Mouse (Mus musculus): Measurements from ENCODE around the gene 4930412O13Rik.

The 4930412O13Rik gene

GRCm38 (mm10) chr2:9881051-9881591 is at the start of gene 4930412O13Rik:
TSS of gene 4930412O13Rik (plus strand) at chr2:9881252.
- DNase-seq, result peak; percentile 77

GRCm38 (mm10) chr2:9833712-9834111 is 47.3 kb upstream of the 4930412O13Rik start:
- DNase-seq, result no peak

DNA sequence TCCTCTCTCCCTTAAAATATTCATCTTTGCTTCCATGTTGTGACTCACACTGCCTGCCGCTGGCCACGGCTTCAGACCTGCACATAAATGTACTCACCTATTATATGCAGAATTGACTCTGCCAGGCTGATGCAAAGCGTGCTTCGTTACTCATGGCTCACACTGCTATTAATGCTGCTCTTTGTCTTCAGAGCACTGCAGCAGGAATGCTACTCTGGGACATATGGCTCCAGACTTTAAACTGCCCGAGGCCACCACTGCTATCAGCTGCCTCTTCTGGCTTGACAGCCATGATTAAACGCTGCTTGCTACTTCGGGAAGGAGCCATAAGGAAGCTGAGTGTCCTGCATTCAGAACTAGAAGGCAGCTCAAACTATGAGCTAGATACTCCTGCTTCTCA is 45.9 kb upstream of the 4930412O13Rik start:
- peak; percentile 21 for DNase-seq

GRCm38 (mm10) chr2:9852851-9853576 is 28.0 kb upstream of the 4930412O13Rik start:
- no peak for DNase-seq

DNA sequence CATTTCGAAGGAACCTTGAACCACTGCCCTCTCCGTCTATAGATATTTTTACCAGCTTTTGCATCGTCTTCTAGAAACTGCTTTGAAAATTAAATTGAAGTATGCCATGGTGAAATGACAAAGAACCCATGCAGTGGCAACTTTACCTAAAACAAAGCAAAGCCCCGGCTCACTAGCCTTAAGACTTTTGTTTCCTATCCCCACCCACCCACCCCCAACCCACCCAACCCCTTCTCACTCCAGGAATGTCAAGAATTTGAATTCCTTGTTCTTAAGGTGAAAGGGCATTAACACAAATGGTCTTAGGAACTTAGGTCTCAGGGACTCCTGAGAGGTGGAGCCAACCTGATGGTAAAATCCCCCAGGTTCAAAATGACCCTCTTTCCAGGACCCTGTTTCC is 25.2 kb upstream of the 4930412O13Rik start:
- no peak for DNase-seq

DNA sequence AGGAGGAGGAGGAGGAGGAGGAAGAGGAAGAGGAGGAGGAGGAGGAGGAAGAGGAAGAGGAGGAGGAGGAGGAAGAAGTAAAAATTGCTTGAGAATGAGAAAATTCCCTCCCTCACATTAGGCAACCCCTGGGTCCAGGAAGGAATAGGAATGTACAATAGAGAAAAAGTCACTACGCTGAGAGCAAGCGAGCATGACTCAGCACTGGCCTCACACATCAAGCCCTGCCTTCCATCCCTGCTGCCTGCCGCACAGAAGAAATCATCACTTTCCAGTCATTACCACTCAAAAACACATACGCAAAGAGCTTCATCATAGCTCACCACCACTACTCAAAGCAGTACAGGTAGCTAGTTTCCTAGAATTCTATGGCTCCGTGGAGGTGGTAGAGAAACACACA is 20.4 kb upstream of the 4930412O13Rik start:
- DNase-seq, result no peak

GRCm38 (mm10) chr2:9867092-9867825 is 13.8 kb upstream of the 4930412O13Rik start:
- DNase-seq, result no peak

GRCm38 (mm10) chr2:9871141-9871716 is 9.8 kb upstream of the 4930412O13Rik start:
- peak; percentile 20 for DNase-seq

DNA sequence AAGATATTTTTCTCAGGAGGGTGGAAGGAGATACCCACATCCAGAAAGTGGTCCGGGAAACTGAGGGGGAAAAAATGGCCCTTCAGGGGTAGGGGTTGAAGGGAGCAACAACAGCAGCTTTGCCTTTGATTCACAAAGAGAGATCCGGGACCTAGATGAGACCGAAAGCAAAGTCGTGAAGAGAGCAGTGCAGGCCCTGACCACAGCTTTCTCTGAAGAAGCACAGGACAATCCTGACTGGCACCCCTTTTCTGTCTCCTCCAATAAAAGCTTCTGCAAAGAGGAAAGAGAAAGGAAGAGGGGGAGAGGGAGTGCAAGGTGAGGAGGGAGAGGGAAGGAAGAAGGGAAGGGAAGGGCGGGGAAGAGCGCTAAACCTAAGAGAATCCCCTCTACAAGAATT is 9.3 kb upstream of the 4930412O13Rik start:
- no peak for DNase-seq

DNA sequence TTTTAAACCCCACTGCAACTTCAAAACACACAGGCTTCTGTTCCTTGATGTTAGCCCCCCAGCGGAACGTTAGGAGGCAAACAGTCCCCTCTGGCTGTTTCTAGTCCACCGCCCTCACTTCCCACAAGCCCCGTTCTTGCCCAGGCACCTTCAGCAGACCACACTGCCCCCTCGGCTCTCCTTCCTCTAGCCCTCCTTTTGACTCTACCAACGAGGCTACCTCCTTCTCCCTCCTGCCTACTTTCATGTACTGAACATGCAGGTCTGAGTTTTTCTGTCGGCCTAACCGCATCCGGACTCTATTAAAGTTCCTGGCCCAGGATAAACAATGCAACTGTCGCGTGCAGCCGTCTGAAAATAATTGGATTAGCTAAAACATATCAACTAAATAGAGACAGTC is 8.4 kb upstream of the 4930412O13Rik start:
- DNase-seq, result peak; percentile 48

DNA sequence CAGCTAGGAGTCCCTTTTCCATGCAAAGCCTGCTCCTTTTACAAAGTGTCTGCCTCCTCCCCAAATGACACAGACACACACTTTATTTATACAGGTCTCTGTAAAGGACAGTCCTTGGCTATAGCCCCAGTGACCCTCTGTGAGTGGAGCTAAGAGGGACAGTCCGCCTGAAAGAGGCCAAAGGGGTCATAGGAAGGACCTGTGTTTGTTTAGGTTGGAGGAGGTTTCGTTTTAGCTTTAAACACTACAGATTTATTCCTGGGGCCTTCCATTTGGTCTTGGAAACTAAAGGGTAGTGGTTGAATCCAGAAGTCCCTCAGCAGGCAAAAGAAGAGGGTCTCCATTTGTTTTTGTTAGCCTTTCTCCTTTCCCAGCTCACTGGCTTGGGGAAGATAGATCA is 7.3 kb upstream of the 4930412O13Rik start:
- DNase-seq, result peak; percentile 7

GRCm38 (mm10) chr2:9874467-9875219 is 6.4 kb upstream of the 4930412O13Rik start:
- peak; percentile 17 for DNase-seq

DNA sequence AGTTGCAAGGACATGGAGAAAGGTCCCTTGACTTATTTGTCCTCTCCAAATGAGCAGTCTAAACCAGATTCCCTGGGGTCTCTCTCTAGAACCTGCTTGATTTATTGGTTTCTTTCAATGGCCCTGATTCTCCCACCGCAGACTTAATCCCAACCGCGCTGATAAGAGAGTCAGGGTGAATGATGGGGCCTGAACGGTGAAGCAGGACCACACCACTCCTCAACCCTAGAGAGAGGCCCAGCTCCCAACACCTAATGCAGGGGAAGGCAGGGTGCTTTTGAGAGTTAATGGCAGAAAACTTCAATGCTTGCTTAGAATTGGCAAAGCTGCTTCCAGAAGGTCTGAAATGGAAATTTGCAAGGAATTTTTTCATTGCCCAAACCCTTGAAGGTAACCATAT is 5.8 kb upstream of the 4930412O13Rik start:
- peak; percentile 39 for DNase-seq

DNA sequence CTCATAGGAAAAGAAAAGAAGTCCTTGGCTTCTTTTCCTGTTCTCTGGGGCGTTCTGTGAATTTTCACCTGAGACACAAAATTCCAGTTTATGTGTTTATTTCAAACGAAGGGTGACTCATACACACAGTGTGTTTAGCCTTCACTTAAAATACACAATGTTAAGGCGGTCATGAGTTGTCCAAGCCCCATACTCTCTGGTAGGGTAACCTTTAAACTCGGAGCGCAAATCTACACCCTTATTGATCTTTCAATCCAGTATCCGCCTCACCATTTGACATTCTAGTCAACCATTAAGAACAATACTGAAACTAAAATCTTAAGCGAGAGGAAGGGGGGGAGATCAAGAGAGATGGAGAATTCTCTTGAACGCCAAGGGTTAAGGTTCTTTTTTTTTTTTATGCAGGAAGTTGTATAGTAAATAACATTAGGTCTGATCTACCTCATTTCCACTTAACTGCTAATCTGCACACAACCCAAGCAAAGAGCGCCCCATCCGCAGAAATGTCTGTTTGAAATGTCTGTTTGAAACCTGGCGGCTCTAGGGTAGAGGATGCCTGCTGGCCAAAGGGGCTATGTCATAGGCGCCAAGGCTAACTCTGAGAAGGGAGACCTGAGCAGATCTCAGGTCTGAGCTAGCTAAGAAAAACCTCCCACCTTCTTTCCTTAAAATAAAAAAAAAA is 5.2 kb upstream of the 4930412O13Rik start:
- DNase-seq, result peak; percentile 32

GRCm38 (mm10) chr2:9876621-9877325 is 4.3 kb upstream of the 4930412O13Rik start:
- DNase-seq, result peak; percentile 60

GRCm38 (mm10) chr2:9877326-9877690 is 3.7 kb upstream of the 4930412O13Rik start:
- DNase-seq, result peak; percentile 60

DNA sequence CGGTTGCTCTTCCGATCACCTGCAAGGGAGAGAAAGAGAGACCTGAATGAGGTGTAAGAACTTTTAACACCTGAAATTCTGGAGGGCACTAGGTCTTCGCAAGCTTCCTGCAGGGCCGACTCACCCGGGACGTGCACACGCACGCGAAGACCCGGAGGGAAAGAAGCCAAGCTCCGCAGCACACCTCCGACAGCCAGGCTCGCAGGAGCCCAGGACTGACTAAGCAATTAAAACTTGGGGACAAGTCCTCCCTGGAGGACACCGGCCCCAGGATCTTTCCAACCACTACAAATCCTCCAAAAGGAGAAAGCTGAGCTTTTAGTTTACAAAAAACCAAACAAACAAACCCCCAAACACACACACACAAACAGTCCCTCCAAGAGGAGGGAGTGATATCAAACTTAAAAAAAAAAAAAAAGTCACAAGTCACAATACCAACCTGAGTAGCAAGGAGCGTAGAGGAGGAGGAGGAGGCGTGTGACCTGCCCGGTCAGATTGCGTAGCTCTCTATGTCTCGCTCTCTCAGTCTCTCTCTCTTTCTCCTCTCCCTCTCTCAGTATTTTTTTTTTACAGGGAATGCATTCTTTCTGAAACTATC is 3.0 kb upstream of the 4930412O13Rik start:
- peak; percentile 28 for DNase-seq

DNA sequence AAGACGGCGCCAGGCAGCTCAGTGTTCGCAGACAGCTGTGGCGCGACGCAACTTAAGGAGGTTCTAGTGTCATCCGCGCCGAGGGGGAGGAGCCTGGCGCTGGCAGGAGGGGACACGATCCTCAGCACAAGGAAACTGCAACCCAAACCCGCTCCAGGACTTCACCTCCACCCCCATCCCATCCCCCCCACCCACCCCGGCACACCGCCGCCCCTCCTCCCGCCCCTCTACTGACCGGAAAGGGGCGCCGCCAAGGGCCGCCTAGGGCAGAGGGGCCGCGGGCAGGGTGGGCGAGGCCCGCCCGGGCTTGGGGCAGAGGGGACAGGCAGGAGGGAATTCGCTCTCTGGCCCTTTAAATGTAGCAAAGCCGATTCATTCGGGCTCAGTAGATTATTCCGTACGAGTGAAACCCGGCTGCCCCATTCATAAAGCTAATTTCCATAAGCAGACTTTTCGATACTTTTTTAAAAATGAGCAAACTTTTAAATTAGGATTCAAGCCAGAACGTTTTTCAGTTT is 2.4 kb upstream of the 4930412O13Rik start:
- DNase-seq, result peak; percentile 83

DNA sequence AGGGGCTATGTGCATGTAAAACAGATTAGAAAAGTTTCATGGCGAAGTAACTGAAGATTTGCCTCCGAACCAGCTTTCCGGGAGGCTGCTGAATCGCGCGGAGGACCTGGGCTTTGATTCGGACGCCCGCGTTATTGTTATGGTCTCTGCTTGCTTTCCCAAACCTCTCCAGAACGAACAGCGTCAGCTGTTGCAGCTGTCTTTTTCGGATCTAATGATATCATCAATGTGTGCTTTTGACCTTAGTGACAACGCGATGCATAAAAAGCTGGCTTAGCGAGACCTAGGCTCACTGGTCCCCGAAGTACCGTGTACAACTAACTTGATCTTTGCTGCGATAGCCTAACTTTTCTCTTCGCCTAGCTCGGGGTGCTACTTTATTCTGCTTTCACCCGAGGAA is 2.0 kb upstream of the 4930412O13Rik start:
- peak; percentile 70 for DNase-seq

DNA sequence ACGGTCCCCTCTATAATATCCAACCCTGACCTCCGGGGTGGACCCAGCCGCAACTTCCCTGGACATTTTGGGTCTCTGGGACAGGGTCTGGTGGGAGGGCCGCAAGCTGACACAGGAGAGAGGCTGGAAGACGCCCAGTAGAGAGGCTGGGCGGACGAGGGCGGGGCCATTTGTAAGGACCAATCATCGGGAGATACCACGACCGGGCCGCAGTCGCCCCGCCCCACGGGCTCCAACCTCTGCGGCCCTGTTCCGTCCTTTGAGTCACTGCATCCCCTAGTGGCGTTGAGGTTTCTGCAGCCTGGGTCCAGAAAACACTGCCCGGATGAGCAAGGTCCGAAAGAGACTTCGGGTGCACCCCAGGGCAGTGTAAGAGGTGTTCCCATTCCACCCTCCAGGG is 1.6 kb upstream of the 4930412O13Rik start:
- DNase-seq, result peak; percentile 98

DNA sequence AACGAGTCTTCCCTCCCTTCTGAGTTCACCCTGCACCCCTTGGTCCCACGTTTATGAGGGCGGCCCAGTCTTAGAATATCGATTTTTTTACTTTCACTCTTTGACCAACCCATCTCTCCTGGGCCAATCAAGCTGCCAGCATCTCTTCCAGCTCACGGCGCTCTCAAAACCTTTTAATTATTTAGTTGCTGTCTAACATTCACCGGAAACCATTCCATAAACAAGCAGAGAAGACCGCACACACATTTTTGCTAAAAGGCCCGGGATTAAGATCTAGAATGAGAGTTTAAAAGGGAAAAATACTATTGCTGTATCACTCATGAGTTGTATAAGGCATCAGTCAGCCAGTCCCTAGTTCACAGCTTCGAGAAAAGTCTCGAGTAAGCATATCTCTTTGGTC is 781 bp upstream of the 4930412O13Rik start:
- peak; percentile 11 for DNase-seq
